Mouse (Mus musculus): ENCODE data around the gene Capn8.

GRCm38 (mm10) chr1:182645211-182645668 is 80.4 kb downstream of the Capn8 start:
- TF ChIP-seq EP300 (IDR thresholded peaks at IDR 0.05; ENCODE audit: low read depth) (no peak), CTCF (IDR thresholded peaks at IDR 0.05; ENCODE audit: low read depth) (no peak)

Data from liver, postnatal 0 days (tissue).